Mouse (Mus musculus): ENCODE measurements around the gene Rasa3.

Gene Rasa3

DNA sequence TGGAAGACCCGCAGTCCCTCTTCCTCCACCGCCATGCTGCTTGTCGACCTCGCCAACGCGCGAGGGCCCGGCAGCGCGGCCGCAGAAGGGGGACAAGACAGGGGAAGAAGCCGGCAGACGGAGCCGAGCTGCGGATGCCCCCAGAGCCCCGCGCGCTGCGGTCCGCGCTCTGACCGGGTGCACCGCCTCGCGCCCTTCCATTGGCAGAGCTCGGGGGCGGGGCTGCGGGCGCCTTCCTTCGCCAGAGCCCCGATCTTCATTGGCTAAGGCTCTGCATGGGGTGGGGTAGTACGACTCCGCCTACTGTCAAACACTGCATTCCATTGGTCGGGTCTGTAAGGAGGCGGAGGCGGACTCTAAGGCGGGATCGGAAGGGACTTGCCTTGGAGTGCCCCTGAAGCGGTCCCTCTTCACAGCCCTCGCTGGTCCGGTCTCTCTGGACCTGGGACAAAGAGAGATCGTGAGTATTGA, at the start of gene Rasa3:
Gene Rasa3 (minus strand): TSS at position 191 of the 471 bp plus-strand sequence.
- peak; percentile 93 for DNase-seq (ENCODE audit: low read depth)

DNA sequence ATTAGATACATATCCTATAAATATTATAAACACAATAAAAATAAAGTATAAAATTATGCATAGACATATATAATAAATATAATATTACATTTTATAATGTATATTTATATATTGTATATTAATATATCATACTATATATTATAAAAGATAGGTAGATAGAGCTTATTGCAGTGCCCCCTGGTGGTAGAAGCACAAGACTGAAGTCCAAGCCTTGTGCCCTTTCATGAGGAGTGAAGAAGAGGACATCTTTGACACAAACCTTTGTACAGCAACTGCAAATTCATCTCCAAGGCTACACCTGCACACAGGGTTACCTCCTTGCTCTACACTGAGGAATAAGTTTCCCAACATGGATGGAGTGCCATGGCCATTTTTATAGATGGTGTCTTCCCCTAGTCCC, 48.3 kb upstream of the Rasa3 start:
- DNase-seq (ENCODE audit: low read depth): peak; percentile 34

DNA sequence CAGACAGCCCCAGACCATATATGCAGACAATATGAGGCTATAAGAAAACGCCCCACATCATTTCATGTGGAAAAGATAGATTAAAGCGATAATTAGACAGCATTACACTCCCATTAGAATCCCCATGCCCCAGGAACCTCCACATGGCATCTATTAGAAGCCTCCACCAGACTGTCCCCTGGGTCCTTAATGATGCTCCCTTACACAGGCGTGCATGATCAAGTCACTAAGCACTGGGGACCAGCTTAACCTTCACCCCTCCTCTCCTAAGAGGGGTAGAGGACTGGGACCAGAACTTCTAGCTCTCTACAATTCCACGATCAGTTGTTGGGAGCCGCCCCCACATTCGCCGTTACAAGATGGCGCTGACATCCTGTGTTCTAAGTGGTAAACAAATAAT, 41.6 kb upstream of the Rasa3 start:
- no peak for DNase-seq (ENCODE audit: low read depth)

DNA sequence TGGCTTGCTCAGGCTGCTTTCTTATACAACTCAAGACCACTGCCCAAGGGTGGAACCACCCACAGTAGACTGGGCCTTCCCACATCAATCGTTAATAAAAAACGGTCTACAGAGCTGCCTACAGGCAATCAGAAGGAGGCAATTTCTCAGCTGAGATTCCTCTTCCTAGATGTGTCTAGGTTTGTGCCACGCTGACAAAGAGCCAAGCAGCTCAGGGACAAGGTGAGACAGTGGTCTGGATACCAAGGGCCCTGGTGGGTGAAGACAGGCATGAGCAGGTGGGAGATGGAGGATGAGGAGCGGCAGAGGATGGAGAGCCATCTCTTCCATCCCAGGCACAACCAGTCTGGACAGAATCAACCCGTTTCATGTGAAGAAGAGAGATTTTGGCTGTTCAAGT, 31.1 kb upstream of the Rasa3 start:
- no peak for DNase-seq (ENCODE audit: low read depth)

DNA sequence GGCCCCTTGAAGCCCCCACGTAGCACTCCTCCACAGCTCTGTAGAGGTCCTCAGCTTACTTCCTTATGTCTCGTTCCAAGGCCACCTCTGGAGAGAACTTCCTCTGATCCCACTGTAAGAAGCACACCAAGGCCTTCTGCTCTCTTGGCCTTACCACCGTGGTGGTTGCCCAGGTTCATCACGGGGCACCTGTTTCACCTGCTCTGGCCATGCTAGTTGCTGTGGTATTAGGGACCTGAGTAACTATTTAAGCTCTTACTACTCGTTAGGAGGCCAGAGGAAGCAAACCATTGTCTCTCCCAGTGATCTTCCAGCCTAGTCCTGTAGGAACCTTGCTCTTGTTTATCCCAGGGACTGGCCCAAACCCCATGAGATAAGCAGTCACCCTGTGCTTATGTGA, 29.5 kb upstream of the Rasa3 start:
- no peak for DNase-seq (ENCODE audit: low read depth)

DNA sequence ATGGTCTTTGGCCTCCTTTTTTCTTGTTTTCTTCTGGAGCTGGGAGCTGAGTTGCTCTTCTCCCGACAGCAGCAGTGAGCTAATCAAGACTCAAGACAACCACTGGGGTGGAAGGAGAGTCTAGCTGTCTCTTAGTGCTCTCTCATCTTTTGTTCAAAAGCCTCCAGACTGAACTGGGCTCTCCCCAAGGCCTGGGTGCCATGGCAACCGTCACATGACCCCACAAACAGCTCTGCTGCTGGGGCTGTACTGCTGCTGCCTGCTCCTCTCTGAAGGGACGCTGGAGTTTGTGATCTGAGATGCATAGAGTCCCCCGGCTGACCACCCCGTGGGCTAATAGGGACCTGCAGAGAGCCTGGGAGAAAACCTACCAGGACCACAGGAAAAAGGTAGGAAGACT, 28.3 kb upstream of the Rasa3 start, which contains the start of gene Cfap97d2:
Gene Cfap97d2 (plus strand): TSS at position 222 of the 400 bp plus-strand sequence.
- no peak for DNase-seq (ENCODE audit: low read depth)

DNA sequence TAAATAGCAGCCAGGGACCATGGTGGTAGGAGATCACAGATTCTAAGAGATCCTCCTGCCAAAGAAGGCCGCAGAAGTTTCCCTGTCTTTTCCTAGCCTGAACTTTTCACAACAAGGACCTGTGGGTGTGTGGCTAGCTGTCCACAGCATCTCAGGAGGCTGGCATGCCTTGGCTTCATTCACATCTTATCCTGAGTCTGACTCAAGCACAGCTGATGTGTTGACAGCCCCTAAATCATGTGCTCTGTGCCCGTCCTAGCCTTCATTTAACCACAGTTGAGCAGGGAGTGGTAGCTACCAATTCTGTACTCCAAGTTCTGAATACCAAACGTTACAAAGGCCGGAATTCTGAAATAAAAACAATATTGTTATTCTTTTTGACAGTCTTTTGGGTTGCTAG, 26.9 kb upstream of the Rasa3 start:
- DNase-seq (ENCODE audit: low read depth): no peak

DNA sequence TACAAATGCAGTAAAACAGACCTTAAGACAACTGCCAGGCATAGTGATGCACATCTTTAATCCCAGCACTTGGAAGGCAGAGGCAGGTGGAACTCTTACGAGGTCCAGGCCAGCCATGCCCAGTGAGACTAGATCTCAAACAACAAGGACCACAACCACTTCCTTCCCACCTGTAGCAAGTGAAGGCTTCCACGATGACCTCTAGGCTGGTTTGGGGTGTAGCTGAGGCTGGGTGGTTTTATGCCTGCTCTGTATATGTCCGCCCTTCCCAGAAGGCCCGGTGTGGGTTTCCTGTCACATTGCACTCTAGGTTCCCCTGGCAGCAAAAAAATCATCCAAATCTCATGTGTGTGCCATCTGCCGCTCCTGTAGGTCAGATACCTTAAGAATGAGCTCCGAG, 26.4 kb upstream of the Rasa3 start:
- DNase-seq (ENCODE audit: low read depth): no peak

DNA sequence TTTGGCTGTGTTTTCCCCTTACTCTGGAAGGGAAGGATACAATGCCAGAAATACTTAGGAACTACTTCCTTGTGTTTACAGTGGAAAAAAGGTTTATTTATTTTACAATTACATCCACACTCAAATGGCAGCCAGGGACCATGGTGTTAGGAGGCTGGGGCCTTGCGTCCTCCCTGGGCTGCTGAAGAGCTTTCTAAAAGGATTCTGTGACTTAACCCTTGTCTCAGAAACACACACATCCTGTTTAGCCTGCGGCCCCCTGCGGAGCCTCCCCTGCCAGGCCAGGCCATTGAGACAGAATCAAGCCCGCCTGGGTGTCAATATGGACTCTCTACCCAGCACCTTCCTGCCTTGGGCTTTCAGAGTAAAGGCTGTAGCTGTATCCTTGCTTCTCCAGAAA, 25.4 kb upstream of the Rasa3 start:
- no peak for DNase-seq (ENCODE audit: low read depth)

DNA sequence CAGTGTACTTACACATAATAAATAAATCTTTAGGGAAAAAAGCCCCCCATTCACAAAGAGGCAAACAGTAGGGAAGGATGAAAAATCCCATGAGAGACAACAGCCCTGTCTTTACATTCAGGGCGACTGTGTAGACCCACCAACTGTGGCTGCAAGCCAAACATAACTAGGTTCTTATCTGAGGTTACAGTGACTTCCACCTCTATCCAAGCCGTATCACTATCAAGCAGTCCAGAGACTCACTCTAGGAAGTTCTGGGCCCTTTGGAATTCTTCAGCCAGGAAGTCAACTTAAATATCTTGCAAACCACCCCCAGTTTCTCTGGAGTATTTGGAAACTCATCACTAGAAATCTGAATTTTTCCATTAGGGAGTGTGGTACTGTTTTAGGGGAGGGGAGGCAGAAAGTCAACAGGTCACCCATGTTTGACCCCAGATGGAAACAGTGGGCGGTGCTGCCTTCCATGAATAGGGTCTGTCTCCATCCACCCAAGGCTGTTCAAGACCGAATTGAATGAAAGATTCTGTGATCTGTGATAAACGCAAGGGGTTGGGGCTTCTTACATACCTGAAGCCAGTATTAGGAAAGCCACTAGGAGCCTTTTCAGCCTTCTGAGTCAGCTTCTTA, 22.0 kb upstream of the Rasa3 start:
- no peak for DNase-seq (ENCODE audit: low read depth)

DNA sequence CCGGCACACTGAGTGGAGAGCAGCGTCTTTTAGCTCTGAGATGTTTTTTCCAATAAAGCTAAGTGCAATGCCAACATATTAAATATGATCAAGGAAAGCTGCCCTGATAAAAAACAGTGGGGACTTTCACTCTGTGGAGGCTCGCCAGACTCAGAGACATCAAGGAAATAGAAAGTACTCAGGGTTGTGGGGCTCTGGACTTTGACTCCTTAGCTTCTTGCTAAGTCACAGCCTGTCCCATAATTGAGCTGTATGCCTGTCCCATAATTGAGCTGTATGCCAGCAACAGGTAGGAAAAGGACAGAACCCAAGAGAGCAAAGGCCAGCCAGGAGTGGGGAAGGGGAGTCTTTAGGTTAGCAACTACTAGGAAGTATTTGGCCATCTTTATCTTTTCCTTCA, 20.9 kb upstream of the Rasa3 start:
- no peak for DNase-seq (ENCODE audit: low read depth)

DNA sequence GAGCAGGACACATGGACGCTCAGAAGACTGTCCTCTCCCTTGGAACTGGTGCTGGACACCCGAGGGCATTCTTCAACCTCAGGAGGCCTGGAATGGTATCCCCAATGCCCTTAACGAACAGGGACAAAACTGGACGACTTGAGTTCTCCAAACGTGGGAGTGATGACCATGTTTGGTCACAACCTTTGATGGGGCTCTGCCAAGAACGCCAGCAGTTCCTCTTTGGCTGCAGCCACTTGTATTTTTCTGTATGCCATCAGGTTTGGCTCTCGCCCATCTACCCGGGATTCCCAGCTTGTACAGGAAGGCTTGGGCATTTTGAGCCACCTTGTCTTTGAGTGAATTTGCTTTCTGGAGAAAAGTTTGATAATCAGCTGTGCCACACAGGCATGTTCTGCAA, 20.3 kb upstream of the Rasa3 start:
- DNase-seq (ENCODE audit: low read depth): no peak

DNA sequence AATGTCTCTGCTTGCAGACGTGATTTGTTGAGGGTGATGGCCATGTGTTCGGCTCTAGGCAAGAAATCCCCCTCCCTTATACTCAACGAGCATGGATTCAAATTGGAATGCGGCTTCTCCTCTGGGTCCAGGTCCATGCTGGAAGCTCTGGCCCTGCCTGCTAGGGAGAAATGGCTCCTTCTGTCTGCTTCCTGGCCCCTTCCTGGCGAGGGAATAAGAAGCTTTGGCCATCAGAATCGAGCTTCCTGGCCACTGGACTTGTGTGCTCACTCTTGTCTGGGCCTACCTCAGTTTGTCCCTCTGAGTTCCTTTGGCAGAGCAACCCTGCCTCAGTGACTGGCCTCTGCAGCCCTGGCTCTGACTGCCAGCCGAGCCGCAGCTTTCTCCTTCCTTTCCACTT, 19.8 kb upstream of the Rasa3 start:
- no peak for DNase-seq (ENCODE audit: low read depth)

DNA sequence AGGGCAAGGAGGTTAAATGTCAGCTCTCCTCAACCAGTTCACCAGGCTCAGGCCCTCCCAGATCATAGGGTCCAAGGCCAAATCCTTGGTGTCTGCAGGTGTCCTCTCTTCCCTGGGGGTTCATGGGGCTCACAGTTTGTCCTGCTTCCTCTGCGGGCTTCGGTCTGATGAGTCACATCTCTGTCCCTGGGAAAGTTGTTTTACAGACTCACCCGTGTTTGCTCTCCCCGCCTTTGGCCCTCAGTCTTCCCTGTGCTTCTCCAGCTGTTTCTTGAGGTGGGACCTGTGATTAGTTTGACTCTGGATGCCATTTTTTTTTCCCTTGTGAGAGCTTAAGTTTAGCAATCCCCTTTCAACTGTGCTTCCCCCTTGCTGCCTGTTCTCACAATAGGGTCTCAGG, 18.8 kb upstream of the Rasa3 start:
- no peak for DNase-seq (ENCODE audit: low read depth)

DNA sequence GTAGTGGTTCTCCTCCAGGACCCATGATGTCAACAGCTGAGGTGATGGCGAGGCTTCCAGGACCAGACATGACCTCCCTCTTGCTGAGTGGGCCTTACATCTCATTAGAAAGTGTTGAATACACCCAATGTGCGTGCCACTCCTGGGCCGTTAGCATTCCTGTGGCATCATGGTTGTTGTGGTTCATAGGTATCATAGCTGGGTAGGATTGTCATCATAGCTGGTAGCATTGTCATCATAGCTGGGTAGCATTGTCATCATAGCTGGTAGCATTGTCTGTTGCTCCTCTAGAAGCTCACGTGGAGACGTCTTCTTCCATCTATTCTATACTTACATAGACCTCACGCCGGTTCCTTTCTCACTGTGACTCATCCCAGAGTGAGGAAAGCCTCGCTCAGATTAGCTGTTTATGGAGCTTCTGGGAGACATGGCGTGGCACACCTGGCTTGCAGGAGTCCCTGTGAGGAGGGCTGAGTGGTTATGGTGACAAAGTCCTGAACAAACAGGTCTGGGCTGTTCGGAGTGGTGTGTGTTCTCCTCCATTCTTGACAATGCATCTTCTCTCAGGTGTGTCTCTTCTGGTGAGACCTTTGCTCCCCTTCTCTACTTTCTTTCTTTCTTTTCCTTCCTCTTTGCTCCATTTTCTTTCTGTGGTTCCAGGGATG, 17.9 kb upstream of the Rasa3 start:
- DNase-seq (ENCODE audit: low read depth): no peak

DNA sequence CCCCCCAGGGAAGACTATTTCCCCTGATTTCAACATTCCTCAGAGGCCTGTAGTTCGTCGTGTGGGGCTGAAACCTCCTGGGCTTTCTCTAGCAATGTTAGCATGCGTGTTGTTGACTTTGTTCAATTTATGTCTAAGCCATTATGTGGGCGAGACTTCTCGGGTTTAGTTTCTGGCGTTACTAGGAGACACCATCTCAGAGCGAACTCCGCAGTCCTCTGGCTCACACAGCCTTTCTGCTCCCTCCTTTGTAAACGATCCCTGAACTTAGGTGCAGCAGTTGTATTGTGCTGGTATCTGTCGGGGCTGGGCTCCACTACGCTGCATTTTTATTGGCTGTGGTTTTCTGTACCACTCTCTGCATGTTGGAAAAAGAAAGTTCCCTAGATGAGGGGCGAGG, 17.3 kb upstream of the Rasa3 start:
- DNase-seq (ENCODE audit: low read depth): no peak

DNA sequence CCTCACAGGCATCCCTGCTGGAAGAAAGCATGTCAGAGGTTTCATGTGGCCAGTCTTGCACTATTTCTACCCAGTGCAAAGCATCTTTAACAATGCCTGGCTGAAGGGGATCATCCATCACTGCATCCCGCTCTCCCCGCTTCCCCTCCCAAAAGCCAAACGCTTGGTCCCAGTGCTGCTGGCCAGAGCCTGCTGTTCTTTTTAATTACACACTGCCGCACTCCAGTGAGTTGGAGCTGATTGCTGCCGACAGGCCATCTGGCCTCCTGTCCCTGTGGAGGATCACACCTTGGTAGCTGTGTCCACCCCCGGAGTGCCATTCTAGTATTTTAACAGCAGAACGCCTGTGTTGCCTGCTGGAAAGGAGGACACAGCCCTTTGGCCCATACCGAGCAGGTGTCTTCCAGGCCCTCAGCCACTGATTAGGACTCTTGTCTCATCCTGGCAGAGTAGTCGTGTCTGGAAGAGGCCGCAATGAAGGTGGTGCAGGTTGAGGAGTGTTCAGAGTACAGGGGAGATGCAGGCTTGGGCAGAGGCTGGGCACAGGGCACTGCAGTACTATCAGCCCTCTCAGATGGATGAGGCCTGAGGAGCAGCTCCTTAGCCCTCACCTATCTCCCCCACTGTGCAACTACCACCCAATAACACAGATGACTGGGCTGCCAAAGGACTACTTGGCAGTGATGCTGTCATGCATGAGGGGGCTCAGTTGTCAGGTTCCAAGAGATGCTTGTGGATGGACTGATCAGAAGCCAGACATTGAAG, 15.1 kb upstream of the Rasa3 start:
- no peak for DNase-seq (ENCODE audit: low read depth)

DNA sequence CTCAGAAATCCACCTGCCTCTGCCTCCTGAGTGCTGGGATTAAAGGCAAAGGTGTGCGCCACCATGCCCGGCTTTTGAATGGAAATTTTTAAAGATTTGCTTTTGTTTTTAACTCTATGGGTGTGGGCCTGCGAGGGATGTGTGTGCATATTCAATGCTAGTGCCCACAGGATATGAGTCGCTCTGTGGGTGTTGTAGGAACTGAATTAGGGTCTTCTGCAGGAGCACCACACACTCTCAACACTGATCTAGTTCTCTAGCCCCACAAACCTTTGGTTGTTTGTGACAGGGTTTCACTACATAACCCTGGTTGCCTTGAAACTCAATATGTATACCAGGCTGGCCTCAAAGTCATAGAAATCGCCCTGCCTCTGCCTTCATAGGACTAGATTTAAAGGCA, 11.9 kb upstream of the Rasa3 start:
- no peak for DNase-seq (ENCODE audit: low read depth)

DNA sequence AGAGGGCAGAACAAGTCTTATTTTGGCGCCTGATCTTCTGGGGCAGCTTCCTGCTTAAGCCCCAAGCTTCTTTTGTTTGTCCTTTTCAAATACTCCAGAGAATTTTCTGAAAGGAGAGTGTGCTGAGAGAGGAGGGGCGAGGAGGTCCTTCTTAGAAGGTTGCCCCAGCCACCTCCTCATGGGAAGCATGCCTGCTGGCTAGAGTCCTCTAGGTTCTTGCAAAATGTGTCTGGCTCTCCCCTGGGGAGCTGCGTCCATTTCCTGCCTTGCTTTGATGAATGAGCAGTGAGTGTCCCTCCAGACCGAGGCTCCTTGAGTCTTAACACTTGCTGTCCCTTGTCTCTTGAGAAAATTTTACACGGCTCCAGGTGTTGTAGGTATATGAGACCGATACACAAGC, 11.1 kb upstream of the Rasa3 start:
- DNase-seq (ENCODE audit: low read depth): no peak

DNA sequence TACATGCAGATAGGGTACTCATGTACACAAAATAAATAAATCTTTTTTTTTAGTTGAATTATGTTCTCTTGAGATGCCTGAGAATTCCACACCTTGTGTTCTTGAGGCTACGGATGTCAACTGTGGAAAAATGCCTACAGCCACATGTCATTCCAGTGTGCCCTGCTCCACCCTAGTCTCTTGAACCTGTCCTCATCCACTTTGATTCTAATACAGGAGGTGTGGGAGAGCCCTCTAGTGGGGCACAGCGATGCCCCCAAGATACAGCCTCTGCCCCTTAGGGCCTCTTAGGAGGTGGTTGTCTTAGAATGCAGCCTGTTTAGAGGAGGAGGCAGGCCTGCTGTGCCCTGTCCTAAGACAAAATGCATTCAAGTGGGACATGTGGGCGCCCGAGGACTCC, 10.5 kb upstream of the Rasa3 start:
- DNase-seq (ENCODE audit: low read depth): no peak

DNA sequence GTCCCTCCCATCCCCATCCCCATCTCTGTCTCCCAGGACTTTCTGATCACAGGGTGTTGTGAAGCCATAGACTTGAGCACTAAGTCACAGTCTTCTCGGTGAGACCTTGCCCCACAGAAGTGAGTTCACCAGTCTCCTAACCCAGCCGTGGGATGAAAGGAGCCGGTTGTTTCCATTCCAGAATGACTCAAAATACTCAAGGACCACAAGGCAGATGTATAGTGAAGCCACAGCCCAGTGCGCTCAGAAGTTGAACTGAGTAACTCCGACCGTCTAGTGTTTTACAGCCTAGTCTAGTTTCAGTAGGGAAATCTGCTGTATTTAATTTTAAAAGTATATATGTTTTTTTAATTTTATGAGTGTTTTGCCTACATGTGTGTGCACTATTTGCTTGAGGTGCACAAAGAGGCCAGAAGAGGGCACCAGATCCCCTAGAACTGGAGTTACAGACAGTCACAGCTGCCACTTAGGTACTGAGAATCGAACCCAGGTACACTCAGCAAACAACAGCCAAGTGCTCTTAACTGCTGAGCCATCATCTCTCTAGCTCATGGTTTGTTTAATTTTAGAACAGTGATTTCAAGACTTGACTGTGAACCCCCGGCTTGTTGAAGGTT, 9.8 kb upstream of the Rasa3 start:
- DNase-seq (ENCODE audit: low read depth): no peak

DNA sequence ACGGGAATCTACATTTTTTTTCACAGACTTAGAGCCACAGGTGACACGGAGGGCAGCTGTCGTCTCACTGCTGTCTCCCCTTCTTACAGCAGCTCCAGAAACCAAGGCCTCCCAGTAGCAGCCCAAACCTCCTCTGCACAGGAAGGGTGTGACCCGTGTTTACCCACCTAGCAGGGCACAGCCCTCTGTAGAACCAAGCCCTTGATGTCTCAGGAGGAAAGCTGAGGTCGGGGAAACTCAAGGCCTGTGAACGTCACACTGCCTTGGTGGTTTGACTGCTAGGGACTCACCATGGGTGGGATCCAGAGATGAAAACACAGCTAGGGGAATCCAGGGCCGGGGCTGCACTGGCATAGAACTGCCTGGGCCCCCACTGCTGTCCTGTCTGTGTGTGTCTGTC, 9.0 kb upstream of the Rasa3 start:
- no peak for DNase-seq (ENCODE audit: low read depth)

Measured in c-Kit-positive CD71-positive TER-119-negative erythroid progenitor cells, embryonic 14.5 days (primary cell).